Mouse (Mus musculus): ENCODE data around the gene Tssc4.

Gene Tssc4

GRCm38 (mm10) chr7:143068882-143069591 is at the start of gene Tssc4:
TSS of gene Tssc4 (plus strand) at chr7:143069249.
- DNase-seq = peak; percentile 98

GRCm38 (mm10) chr7:143020040-143020439 is 49.0 kb upstream of the Tssc4 start:
- DNase-seq = no peak

GRCm38 (mm10) chr7:143020764-143021163 is 48.3 kb upstream of the Tssc4 start:
- no peak for DNase-seq

- no peak for DNase-seq
Measured at GRCm38 (mm10) chr7:143021356-143022164, 47.5 kb upstream of the Tssc4 start.

- no peak for DNase-seq
Measured at GRCm38 (mm10) chr7:143023499-143023898, 45.5 kb upstream of the Tssc4 start.

- DNase-seq = no peak
Measured at GRCm38 (mm10) chr7:143024293-143024692, 44.8 kb upstream of the Tssc4 start.

GRCm38 (mm10) chr7:143025496-143025895 is 43.6 kb upstream of the Tssc4 start:
- DNase-seq = no peak

GRCm38 (mm10) chr7:143027196-143027595 is 41.9 kb upstream of the Tssc4 start:
- no peak for DNase-seq

- no peak for DNase-seq
Measured at GRCm38 (mm10) chr7:143031816-143032215, 37.2 kb upstream of the Tssc4 start.

GRCm38 (mm10) chr7:143033581-143033980 is 35.5 kb upstream of the Tssc4 start:
- DNase-seq = peak; percentile 55

GRCm38 (mm10) chr7:143034112-143034511 is 34.9 kb upstream of the Tssc4 start:
- DNase-seq = no peak

GRCm38 (mm10) chr7:143034519-143035450 is 34.3 kb upstream of the Tssc4 start:
- no peak for DNase-seq

GRCm38 (mm10) chr7:143036787-143037186 is 32.3 kb upstream of the Tssc4 start:
- no peak for DNase-seq

GRCm38 (mm10) chr7:143037306-143037705 is 31.7 kb upstream of the Tssc4 start:
- no peak for DNase-seq

GRCm38 (mm10) chr7:143038174-143038931 is 30.7 kb upstream of the Tssc4 start:
- DNase-seq = no peak

GRCm38 (mm10) chr7:143040561-143040960 is 28.5 kb upstream of the Tssc4 start:
- DNase-seq = no peak

- peak; percentile 18 for DNase-seq
Measured at GRCm38 (mm10) chr7:143041138-143041822, 27.8 kb upstream of the Tssc4 start.

- DNase-seq = peak; percentile 82
Measured at GRCm38 (mm10) chr7:143042089-143042488, 27.0 kb upstream of the Tssc4 start.

- peak; percentile 14 for DNase-seq
Measured at GRCm38 (mm10) chr7:143042897-143043300, 26.1 kb upstream of the Tssc4 start.

GRCm38 (mm10) chr7:143044049-143044825 is 24.8 kb upstream of the Tssc4 start:
- no peak for DNase-seq

- no peak for DNase-seq
Measured at GRCm38 (mm10) chr7:143044826-143045206, 24.2 kb upstream of the Tssc4 start.
